Mouse (Mus musculus): ENCODE measurements around the gene Cd164l2. TPM values are rescaled to one million over a fixed set of nuclear protein-coding genes. Genes with fewer than 3 reads are reported as not detected.

Gene Cd164l2
- polyA plus RNA-seq, 1 experiment: 0.23 TPM

- Histone ChIP-seq H3K79me2 (ENCODE audit: control insufficient read depth, insufficient read depth) (no peaks in the 10 kb centered on the region), H3K36me3 (ENCODE audit: control insufficient read depth, insufficient read depth) (peaks cover 52% of the 10 kb centered on the region), H3K79me3 (ENCODE audit: low read depth) (peaks cover 3% of the 10 kb centered on the region), H3K27me3 (ENCODE audit: control insufficient read depth, insufficient read depth, insufficient read length) (no peaks in the 10 kb centered on the region), H3ac (ENCODE audit: control insufficient read depth, insufficient read length, low read depth) (no peak overlapping the region), H3K4me3 (ENCODE audit: insufficient read depth, poor library complexity, severe bottlenecking) (no peak overlapping the region)
- TF ChIP-seq MYOD1 (IDR thresholded peaks at IDR 0.05; ENCODE audit: control insufficient read depth, insufficient read length, low read depth): peak; percentile 74
- no peak for TF ChIP-seq CEBPB (IDR thresholded peaks at IDR 0.05; ENCODE audit: low read depth)
These were observed 16.9 kb upstream of the Cd164l2 start for GRCm38 (mm10) chr4:133195014-133195413.

- Histone ChIP-seq H3K36me3 (ENCODE audit: control insufficient read depth, insufficient read depth) (peaks cover 41% of the 10 kb centered on the region), H3K79me2 (ENCODE audit: control insufficient read depth, insufficient read depth) (no peaks in the 10 kb centered on the region), H3K79me3 (ENCODE audit: low read depth) (no peaks in the 10 kb centered on the region), H3K27me3 (ENCODE audit: control insufficient read depth, insufficient read depth, insufficient read length) (no peaks in the 10 kb centered on the region), H3ac (ENCODE audit: control insufficient read depth, insufficient read length, low read depth) (no peak overlapping the region), H3K4me3 (ENCODE audit: insufficient read depth, poor library complexity, severe bottlenecking) (no peak overlapping the region)
- TF ChIP-seq MAX (IDR thresholded peaks at IDR 0.05) (no peak), USF1 (IDR thresholded peaks at IDR 0.05; ENCODE audit: low read depth) (no peak), MYOG (IDR thresholded peaks at IDR 0.05; ENCODE audit: control insufficient read depth, extremely low read depth, insufficient read length) (no peak), FOSL1 (IDR thresholded peaks at IDR 0.05; ENCODE audit: insufficient read depth, low read length, poor library complexity, severe bottlenecking) (no peak), CEBPB (IDR thresholded peaks at IDR 0.05; ENCODE audit: low read depth) (no peak), CTCF (IDR thresholded peaks at IDR 0.05; ENCODE audit: control insufficient read depth, insufficient read depth, insufficient read length) (no peak), MYOD1 (IDR thresholded peaks at IDR 0.05; ENCODE audit: control insufficient read depth, insufficient read length, low read depth) (no peak)
These were observed 15.8 kb upstream of the Cd164l2 start for GRCm38 (mm10) chr4:133196136-133196535.

- no peak overlapping the region for H3K4me3 ChIP-seq (ENCODE audit: insufficient read depth, poor library complexity, severe bottlenecking)
- no peaks in the 10 kb centered on the region for H3K79me3 ChIP-seq (ENCODE audit: low read depth)
- no peaks in the 10 kb centered on the region for H3K79me2 ChIP-seq (ENCODE audit: control insufficient read depth, insufficient read depth)
- H3K36me3 ChIP-seq (ENCODE audit: control insufficient read depth, insufficient read depth): peaks cover 34% of the 10 kb centered on the region
- no peak overlapping the region for H3ac ChIP-seq (ENCODE audit: control insufficient read depth, insufficient read length, low read depth)
- no peak for TF ChIP-seq MYOD1 (IDR thresholded peaks at IDR 0.05; ENCODE audit: control insufficient read depth, insufficient read length, low read depth)
- no peak for TF ChIP-seq CTCF (IDR thresholded peaks at IDR 0.05; ENCODE audit: control insufficient read depth, insufficient read depth, insufficient read length)
- TF ChIP-seq CEBPB (IDR thresholded peaks at IDR 0.05; ENCODE audit: low read depth): no peak
- no peak for TF ChIP-seq FOSL1 (IDR thresholded peaks at IDR 0.05; ENCODE audit: insufficient read depth, low read length, poor library complexity, severe bottlenecking)
- no peak for TF ChIP-seq MAX (IDR thresholded peaks at IDR 0.05)
- no peak for TF ChIP-seq MYOG (IDR thresholded peaks at IDR 0.05; ENCODE audit: control insufficient read depth, extremely low read depth, insufficient read length)
- no peak for TF ChIP-seq USF1 (IDR thresholded peaks at IDR 0.05; ENCODE audit: low read depth)
- H3K27me3 ChIP-seq (ENCODE audit: control insufficient read depth, insufficient read depth, insufficient read length): no peaks in the 10 kb centered on the region
These were observed 15.1 kb upstream of the Cd164l2 start for GRCm38 (mm10) chr4:133196852-133197251.

GRCm38 (mm10) chr4:133197355-133197754, 14.6 kb upstream of the Cd164l2 start:
- TF ChIP-seq MAX (IDR thresholded peaks at IDR 0.05) (no peak), CEBPB (IDR thresholded peaks at IDR 0.05; ENCODE audit: low read depth) (no peak), USF1 (IDR thresholded peaks at IDR 0.05; ENCODE audit: low read depth) (no peak), CTCF (IDR thresholded peaks at IDR 0.05; ENCODE audit: control insufficient read depth, insufficient read depth, insufficient read length) (no peak)
- no peaks in the 10 kb centered on the region for H3K79me3 ChIP-seq (ENCODE audit: low read depth)
- no peak overlapping the region for H3K4me3 ChIP-seq (ENCODE audit: insufficient read depth, poor library complexity, severe bottlenecking)
- H3ac ChIP-seq (ENCODE audit: control insufficient read depth, insufficient read length, low read depth): no peak overlapping the region
- no peaks in the 10 kb centered on the region for H3K27me3 ChIP-seq (ENCODE audit: control insufficient read depth, insufficient read depth, insufficient read length)
- H3K79me2 ChIP-seq (ENCODE audit: control insufficient read depth, insufficient read depth): no peaks in the 10 kb centered on the region
- peaks cover 29% of the 10 kb centered on the region for H3K36me3 ChIP-seq (ENCODE audit: control insufficient read depth, insufficient read depth)

- H3K79me2 ChIP-seq (ENCODE audit: control insufficient read depth, insufficient read depth): no peaks in the 10 kb centered on the region
- H3ac ChIP-seq (ENCODE audit: control insufficient read depth, insufficient read length, low read depth): no peak overlapping the region
- peaks cover 24% of the 10 kb centered on the region for H3K36me3 ChIP-seq (ENCODE audit: control insufficient read depth, insufficient read depth)
- H3K79me3 ChIP-seq (ENCODE audit: low read depth): no peaks in the 10 kb centered on the region
- no peak for TF ChIP-seq MYOG (IDR thresholded peaks at IDR 0.05; ENCODE audit: control insufficient read depth, extremely low read depth, insufficient read length)
- TF ChIP-seq CEBPB (IDR thresholded peaks at IDR 0.05; ENCODE audit: low read depth): no peak
- TF ChIP-seq FOSL1 (IDR thresholded peaks at IDR 0.05; ENCODE audit: insufficient read depth, low read length, poor library complexity, severe bottlenecking): no peak
- TF ChIP-seq MYOD1 (IDR thresholded peaks at IDR 0.05; ENCODE audit: control insufficient read depth, insufficient read length, low read depth): no peak
- TF ChIP-seq MAX (IDR thresholded peaks at IDR 0.05): no peak
- TF ChIP-seq CTCF (IDR thresholded peaks at IDR 0.05; ENCODE audit: control insufficient read depth, insufficient read depth, insufficient read length): no peak
- no peak for TF ChIP-seq USF1 (IDR thresholded peaks at IDR 0.05; ENCODE audit: low read depth)
- no peak overlapping the region for H3K4me3 ChIP-seq (ENCODE audit: insufficient read depth, poor library complexity, severe bottlenecking)
- H3K27me3 ChIP-seq (ENCODE audit: control insufficient read depth, insufficient read depth, insufficient read length): no peaks in the 10 kb centered on the region
These were observed 14.1 kb upstream of the Cd164l2 start for GRCm38 (mm10) chr4:133197801-133198286.

- TF ChIP-seq FOSL1 (IDR thresholded peaks at IDR 0.05; ENCODE audit: insufficient read depth, low read length, poor library complexity, severe bottlenecking) (no peak), USF1 (IDR thresholded peaks at IDR 0.05; ENCODE audit: low read depth) (no peak), MYOG (IDR thresholded peaks at IDR 0.05; ENCODE audit: control insufficient read depth, extremely low read depth, insufficient read length) (no peak), MAX (IDR thresholded peaks at IDR 0.05) (no peak), MYOD1 (IDR thresholded peaks at IDR 0.05; ENCODE audit: control insufficient read depth, insufficient read length, low read depth) (no peak), CTCF (IDR thresholded peaks at IDR 0.05; ENCODE audit: control insufficient read depth, insufficient read depth, insufficient read length) (no peak), CEBPB (IDR thresholded peaks at IDR 0.05; ENCODE audit: low read depth) (no peak)
- Histone ChIP-seq H3K79me2 (ENCODE audit: control insufficient read depth, insufficient read depth) (no peaks in the 10 kb centered on the region), H3K4me3 (ENCODE audit: insufficient read depth, poor library complexity, severe bottlenecking) (no peak overlapping the region), H3K36me3 (ENCODE audit: control insufficient read depth, insufficient read depth) (peaks cover 18% of the 10 kb centered on the region), H3ac (ENCODE audit: control insufficient read depth, insufficient read length, low read depth) (no peak overlapping the region), H3K27me3 (ENCODE audit: control insufficient read depth, insufficient read depth, insufficient read length) (no peaks in the 10 kb centered on the region), H3K79me3 (ENCODE audit: low read depth) (no peaks in the 10 kb centered on the region)
These were observed 13.4 kb upstream of the Cd164l2 start for GRCm38 (mm10) chr4:133198337-133199180.
